Mouse (Mus musculus) right cerebral cortex, postnatal 36 days (tissue): ENCODE measurements at regions not wholly inside any gene's neighbourhood (a gene's known extent, or its start where the extent isn't known, plus 50 kb on each side); places are given as distances from the start of the nearest gene placed in this dataset.

Experiments
- DNase-seq, 2 experiments: peaks; one replicate each; pipeline ENCODE4 v3.0.0; 2022; ENCODE audit warnings: low spot score in 2 of 2, mixed read lengths in 1 of 2

DNA sequence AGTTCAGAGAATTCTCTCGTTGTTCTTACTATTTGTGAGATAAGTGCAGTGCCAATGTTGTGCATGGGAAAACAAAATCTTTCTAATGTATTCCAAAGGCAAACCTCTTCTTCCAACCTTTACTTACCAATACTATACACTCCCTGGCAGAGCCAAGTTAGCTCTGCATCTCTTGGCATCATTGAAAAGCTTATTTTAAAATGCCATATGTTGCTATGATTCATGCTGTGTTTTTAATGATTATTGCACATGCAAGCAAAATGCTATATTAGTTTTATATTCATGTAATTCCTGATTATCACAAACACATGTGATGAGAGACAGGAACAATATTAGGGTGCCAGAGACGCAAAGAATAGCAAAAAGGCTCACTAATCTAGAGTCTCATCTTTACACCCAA is 64.3 kb upstream of the Pard3b start:
- no peak for DNase-seq

DNA sequence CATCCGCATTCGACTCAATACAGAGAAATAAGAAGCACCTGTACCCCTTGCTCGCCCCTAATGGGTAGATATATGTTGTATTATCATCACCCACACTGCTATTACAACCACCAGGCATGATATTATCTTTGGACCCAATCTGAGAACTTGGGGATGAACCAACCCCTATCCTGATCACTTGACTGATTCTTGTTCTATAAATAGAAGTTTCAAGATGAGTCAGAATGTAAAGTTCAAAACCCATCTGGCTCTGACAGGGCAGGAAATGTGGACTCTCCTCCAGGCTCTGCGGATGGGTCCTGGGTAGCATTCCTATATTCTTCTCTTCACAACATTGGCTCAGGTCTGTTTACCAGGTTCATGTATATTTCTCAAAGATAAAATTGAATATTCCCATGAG is 61.9 kb upstream of the Pard3b start:
- no peak for DNase-seq

DNA sequence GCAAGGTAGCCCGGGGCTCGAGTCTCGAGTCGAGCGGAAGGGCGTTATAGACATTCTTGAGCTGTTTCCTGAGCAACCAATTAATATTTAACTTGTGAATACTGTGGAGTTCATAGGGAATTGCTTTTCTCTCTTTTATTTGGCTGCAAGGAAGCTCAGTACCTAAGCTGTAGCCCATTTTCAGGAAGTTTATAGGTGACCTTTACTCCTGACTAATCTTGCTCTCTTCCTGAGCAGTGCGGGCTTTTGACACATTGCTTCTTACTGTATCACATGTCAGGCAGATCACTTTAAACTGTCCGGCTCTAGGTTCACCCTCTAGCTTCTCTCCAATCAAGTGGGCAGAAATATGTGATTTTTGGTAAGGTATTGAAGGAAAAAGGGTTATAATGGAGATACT is 51.4 kb upstream of the Pard3b start:
- no peak for DNase-seq
